Mouse (Mus musculus): ENCODE results near the gene Olfr1189.
"Not testable (repeated sequence)": the region's sequence is repeated elsewhere in the genome, so short reads cannot be mapped to it uniquely, and the experiment has no call there.

Olfr1189 gene

GRCm38 (mm10) chr2:88586154-88586553, at the start of gene Olfr1189:
Gene Olfr1189 (plus strand): TSS chr2:88586454.
- no peak for DNase-seq

DNA sequence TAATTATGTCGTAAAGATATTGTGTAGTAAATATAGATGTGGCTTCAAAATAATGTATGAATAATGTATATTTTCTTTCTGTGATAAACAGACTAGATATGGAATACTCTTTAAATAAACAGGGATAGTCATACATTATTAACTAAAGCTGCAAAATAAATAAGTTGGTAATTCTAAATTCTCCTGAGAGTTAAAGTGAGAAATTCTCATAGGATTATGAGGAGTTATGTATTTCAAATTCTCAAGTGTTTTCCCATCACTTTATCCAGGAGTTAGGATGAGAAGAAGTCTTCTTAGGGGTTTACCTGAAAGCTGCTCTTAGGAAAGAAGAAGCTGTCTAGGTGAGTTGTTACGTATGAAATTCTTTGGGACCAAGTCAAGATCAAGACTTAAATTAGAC, 29.6 kb upstream of the Olfr1189 start, which contains the start of gene Olfr1188:
TSS of gene Olfr1188 (plus strand) at position 301 of the 400 bp plus-strand sequence.
- no peak for DNase-seq

DNA sequence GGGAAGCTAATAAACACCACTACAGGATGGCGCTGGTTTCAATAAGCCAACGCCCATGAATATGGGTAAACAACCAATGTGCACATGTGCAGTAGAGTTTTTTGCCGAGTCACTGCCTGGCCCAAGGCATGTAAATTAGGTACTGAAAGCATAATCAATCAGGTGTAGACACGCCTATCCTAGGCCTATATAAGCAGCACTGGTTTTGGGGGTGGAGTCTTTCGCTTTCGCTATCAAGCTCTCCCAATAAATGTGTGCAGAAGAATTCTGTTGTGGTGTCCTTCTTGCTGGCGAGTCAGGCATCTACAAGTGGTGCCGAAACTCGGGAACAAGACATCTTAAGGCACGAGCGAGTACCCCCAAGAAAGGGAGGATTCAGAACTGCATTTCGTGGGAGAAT, 13.6 kb upstream of the Olfr1189 start:
- DNase-seq: not testable (repeated sequence)

DNA sequence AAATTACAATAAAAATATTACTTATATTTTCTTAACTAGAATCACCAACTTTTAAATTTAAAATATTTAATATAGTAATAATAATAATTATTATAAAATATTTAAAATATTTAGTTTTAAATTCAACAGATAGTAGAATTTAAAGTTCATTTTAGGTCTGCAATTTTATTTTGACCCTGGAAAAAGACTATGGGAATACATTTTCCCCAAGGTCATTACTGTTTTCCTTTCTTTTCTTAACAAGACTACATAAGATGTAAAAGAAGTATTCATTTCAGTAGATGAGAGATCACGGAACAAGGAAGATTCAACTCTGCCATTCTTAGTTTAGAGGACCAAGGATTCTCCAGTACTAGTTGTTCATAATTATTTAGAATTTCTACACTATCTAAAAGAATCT, 54.0 kb downstream of the Olfr1189 start, which contains the start of gene Olfr1191-ps1:
TSS of gene Olfr1191-ps1 (plus strand) at position 301 of the 400 bp plus-strand sequence.
- not testable (repeated sequence) for DNase-seq

Measured in cerebellum, postnatal 10 days (tissue).